Mouse (Mus musculus) olfactory bulb, adult 2 months (tissue): ENCODE data around the gene Rdh7.
"Not testable (repeated sequence)": the region's sequence is repeated elsewhere in the genome, so short reads cannot be mapped to it uniquely, and the experiment has no call there.

Experiments
- CTCF ChIP-seq: fragments of 200-500 bp; IDR thresholded peaks from 2 replicates; pipeline ENCODE4 v1.5.1; 2012; ENCODE audit warnings: low read depth, mild to moderate bottlenecking, low read length, moderate library complexity; ENCODE audit not compliant: insufficient read depth
- POLR2A ChIP-seq: fragments of 200-500 bp; IDR thresholded peaks from 2 replicates; pipeline ENCODE4 v1.6.1; 2012; ENCODE audit warnings: mild to moderate bottlenecking, low read depth, low read length, moderate library complexity; ENCODE audit not compliant: insufficient read depth

DNA sequence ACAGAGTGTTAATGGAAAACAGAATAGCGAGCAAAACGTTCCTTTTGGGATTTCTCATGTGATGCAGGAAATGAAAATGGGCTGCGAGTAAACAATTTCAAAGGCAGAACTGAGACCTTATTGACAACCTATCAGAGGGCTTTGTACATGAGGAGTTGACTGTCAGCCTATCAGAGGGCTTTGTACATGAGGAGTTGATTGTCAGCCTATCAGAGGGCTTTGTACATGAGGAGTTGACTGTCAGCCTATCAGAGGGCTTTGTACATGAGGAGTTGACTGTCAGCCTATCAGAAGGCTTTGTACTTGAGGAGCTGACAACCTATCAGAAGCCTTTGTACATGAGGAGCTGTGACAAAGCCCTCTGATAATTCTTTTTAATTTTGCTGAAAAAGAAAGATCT lies 28.6 kb upstream of the Rdh7 start:
- not testable (repeated sequence) for TF ChIP-seq CTCF, POLR2A
